Mouse (Mus musculus) adrenal gland, adult 2 months (tissue): ENCODE measurements around the gene Tex13c1. TPM values are rescaled to one million over a fixed set of nuclear protein-coding genes. Genes with fewer than 3 reads are reported as not detected.

Experiments
- DNase-seq: peaks from one replicate; pipeline ENCODE4 v3.0.0; 2021
- long read RNA-seq: library from polyadenylated mRNA; stranded (forward); transcript quantifications from one replicate; pipeline ENCODE4 v2.0.0, GENCODE M21; 2021
- polyA plus RNA-seq: library from polyadenylated mRNA; depleted of rRNA; stranded (reverse); fragments of >200 nt; gene quantifications from 2 replicates; pipeline ENCODE4 v1.2.3, GENCODE M21; 2012; rRNA removed
- total RNA-seq, 2 experiments: library from RNA; stranded (reverse); gene quantifications; 2 replicates each; pipeline ENCODE4 v1.2.3; 2021

The Tex13c1 gene
- total RNA-seq (not detected), polyA plus RNA-seq (not detected in 2 replicates)
- long read RNA-seq: 0 reads

- DNase-seq: no peak
These were observed at the start of gene Tex13c1 for GRCm38 (mm10) chrX:43590860-43591259. Tex13c1 (plus strand) TSS chrX:43591160.

Other genes starting within 250 kb of the Tex13c1 start
- gene Tenm1, start 162.0 kb upstream of the Tex13c1 start, total RNA-seq: under 1 TPM; 0.28 to 0.43 TPM
- 0.01 TPM in 1 of 2 replicates, not detected in the other for gene Tenm1, start 162.0 kb upstream of the Tex13c1 start, polyA plus RNA-seq